Mouse (Mus musculus) C2C12 (cell line): ENCODE data around the gene Vill. TPM values are rescaled to one million over a fixed set of nuclear protein-coding genes. Genes with fewer than 3 reads are reported as not detected.

Experiments
- H3K27me3 ChIP-seq: one replicate; pipeline ENCODE4 v1.6.1; 2011; ENCODE audit not compliant: control insufficient read depth, insufficient read depth, insufficient read length
- H3K36me3 ChIP-seq: one replicate; pipeline ENCODE4 v1.6.1; 2011; ENCODE audit not compliant: control insufficient read depth, insufficient read depth
- H3K4me3 ChIP-seq: one replicate; pipeline ENCODE4 v1.5.1; 2011; ENCODE audit warnings: mild to moderate bottlenecking, control low read depth; ENCODE audit not compliant: poor library complexity, insufficient read depth, severe bottlenecking
- H3K79me2 ChIP-seq: one replicate; pipeline ENCODE4 v1.6.1; 2011; ENCODE audit not compliant: control insufficient read depth, insufficient read depth
- H3K79me3 ChIP-seq: one replicate; pipeline ENCODE4 v1.6.1; 2011; ENCODE audit warnings: low read depth, control low read depth
- H3ac ChIP-seq: one replicate; pipeline ENCODE3; 2011; ENCODE audit warnings: low read depth; ENCODE audit not compliant: control insufficient read depth, insufficient read length
- CEBPB ChIP-seq: IDR thresholded peaks from one replicate; pipeline ENCODE4 v1.6.1; 2011; ENCODE audit warnings: low read depth, mild to moderate bottlenecking, control low read depth, moderate library complexity
- CTCF ChIP-seq: IDR thresholded peaks from one replicate; pipeline ENCODE4 v1.5.1; 2011; ENCODE audit not compliant: control insufficient read depth, insufficient read depth, insufficient read length
- FOSL1 ChIP-seq: IDR thresholded peaks from one replicate; pipeline ENCODE4 v1.8.0; 2011; ENCODE audit warnings: mild to moderate bottlenecking, low read length; ENCODE audit not compliant: poor library complexity, insufficient read depth, severe bottlenecking
- MAX ChIP-seq: IDR thresholded peaks from one replicate; pipeline ENCODE4 v1.6.1; 2011; ENCODE audit warnings: mild to moderate bottlenecking, control low read depth
- MYOD1 ChIP-seq: IDR thresholded peaks from one replicate; pipeline ENCODE4 v1.6.1; 2011; ENCODE audit warnings: low read depth; ENCODE audit not compliant: control insufficient read depth, insufficient read length
- MYOG ChIP-seq: IDR thresholded peaks from one replicate; pipeline ENCODE4 v1.6.1; 2011; ENCODE audit not compliant: control insufficient read depth, insufficient read length; ENCODE audit errors: extremely low read depth
- USF1 ChIP-seq: IDR thresholded peaks from one replicate; pipeline ENCODE4 v1.6.1; 2011; ENCODE audit warnings: low read depth, mild to moderate bottlenecking, control low read depth, moderate library complexity
- polyA plus RNA-seq: library from polyadenylated mRNA; unstranded; fragments of >200 nt; fragmentation: generic; extraction: Trizol; gene quantifications from one replicate; pipeline ENCODE4 v1.2.1, GENCODE M21; 2012; ENCODE audit warnings: missing spikeins

The Vill gene
- polyA plus RNA-seq, 1 experiment, result 0.96 TPM

DNA sequence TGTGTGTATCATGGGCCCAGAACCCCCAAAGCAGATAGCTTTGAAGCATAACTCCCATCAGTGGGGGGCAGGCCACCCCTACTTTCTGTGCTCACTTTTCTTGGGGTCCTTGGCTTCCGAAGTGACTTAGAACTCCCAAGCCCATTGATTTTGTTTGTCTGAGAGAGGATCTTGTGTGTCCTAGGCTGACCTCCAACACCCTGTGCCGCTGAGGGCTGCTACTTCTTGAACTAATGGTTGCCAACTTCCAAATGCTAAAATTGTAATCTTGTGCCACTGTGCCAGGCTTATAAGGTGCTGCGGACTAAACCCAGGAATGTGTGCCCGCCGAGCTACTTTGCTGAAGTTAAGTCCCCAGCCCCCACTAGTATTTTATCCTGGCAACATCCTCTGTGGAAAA, 37.9 kb downstream of the Vill start:
- no peaks in the 10 kb centered on the region for H3K79me3 ChIP-seq
- H3K27me3 ChIP-seq, result no peaks in the 10 kb centered on the region
- H3ac ChIP-seq, result no peak overlapping the region
- TF ChIP-seq MYOD1, result no peak
- TF ChIP-seq FOSL1, result no peak
- TF ChIP-seq CEBPB, result no peak
- TF ChIP-seq MAX, result no peak
- TF ChIP-seq CTCF, result no peak
- no peak for TF ChIP-seq USF1
- TF ChIP-seq MYOG, result no peak
- no peaks in the 10 kb centered on the region for H3K36me3 ChIP-seq
- H3K4me3 ChIP-seq, result no peak overlapping the region
- no peaks in the 10 kb centered on the region for H3K79me2 ChIP-seq

GRCm38 (mm10) chr9:119091581-119092310, 39.2 kb downstream of the Vill start:
- H3K27me3 ChIP-seq, result no peaks in the 10 kb centered on the region
- no peak overlapping the region for H3K4me3 ChIP-seq
- TF ChIP-seq CEBPB, result no peak
- TF ChIP-seq MYOG, result no peak
- no peak for TF ChIP-seq USF1
- no peak for TF ChIP-seq MYOD1
- TF ChIP-seq CTCF, result no peak
- no peak for TF ChIP-seq FOSL1
- no peak for TF ChIP-seq MAX
- H3K79me3 ChIP-seq, result no peaks in the 10 kb centered on the region
- no peak overlapping the region for H3ac ChIP-seq
- H3K79me2 ChIP-seq, result no peaks in the 10 kb centered on the region
- H3K36me3 ChIP-seq, result no peaks in the 10 kb centered on the region

DNA sequence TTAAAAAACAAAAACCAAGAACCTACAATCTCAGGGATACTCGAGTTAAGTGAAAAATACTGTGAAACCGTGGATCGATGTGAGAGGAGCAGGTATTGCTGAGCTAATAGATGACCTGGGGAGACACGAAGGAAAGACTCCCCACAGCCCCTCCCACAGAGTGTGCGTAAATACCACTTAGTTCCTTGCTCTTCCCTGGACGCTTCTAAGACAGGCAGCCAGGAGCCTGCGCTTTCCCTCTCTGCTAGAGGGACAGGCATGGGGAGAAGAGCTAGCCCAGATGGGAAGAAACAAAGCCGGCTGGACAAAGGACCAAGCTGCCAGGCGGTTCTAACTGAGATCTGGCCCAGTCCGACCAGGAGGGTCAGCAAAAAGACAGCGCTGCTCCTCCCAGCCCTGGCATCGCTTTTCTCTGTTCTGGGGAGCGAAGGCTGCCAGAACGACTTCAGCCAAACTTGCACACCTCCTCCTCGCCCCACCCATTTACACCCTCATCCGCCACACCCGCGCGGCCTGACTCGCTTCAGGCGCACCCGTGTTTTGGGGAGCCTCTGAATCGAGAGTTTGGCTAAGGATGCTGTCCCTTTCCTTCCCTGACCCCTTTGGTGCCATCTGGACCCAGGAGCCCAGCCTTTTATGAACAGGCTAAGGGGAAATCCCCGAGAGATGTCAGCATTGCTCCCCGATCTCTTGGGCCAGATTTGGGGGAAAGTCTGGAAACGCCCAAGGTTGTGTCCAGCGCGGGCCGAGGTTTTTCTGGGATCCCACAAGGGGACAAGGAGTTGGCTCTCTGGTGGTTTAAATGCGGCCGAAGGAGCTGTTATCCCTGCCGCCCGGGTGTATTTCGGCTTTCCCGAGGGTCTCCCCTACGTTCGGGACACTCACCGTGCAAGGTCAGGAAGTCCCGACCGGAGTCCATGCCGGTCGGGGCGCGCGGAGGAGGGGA, 40.2 kb downstream of the Vill start:
- Histone ChIP-seq H3K36me3 (no peaks in the 10 kb centered on the region), H3K4me3 (peak overlapping the region; percentile 29), H3K27me3 (no peaks in the 10 kb centered on the region), H3K79me2 (no peaks in the 10 kb centered on the region), H3K79me3 (no peaks in the 10 kb centered on the region), H3ac (peak overlapping the region; percentile 55)
- TF ChIP-seq FOSL1 (no peak), CEBPB (no peak), MYOD1 (no peak), CTCF (no peak), USF1 (no peak), MYOG (no peak), MAX (no peak)

DNA sequence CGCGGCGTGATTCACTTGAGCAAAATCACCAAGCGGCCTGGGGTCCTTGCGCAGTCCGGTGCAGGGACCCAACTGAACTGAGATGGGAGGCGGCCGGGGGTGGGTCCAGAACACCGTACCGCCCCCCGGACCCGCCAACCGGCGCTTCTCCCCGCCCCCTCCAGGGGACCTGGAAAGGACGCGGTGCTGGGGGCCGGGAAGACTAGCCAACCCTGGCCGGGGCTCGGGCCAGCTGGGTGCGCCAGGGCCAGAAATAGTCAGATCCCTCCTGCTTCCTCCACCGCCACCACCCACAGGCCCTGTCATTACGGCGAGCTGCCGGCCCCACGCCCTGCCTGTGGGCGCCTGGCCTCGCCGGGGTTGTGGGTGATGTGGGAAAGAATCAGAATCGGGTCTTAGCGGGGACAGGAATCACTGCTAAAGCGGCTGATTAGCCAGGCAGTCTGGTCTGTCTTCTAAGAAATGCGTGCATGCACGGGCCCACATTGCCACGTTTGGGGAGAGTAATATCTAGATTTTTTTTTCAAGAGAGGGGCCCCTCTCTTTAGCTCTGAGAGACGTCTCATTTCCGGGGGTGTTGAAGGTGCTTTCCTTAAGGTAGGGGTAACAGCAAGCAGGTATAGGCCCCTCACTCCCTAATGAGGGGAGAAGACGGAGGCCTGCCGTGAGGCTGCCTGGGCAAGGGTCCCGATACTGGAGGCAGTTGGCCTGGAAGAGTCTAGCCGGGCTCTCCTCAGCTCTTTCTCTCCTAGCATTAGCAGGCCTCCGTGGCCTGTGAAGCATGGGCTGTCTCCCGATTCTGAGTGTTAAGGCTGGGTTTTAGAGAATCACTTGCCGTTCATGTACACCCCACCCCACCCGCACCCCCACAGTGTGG, 41.1 kb downstream of the Vill start, which contains the start of gene Plcd1:
Plcd1 (minus strand) TSS at position 84 of the 877 bp plus-strand sequence.
- no peak for TF ChIP-seq USF1
- H3K36me3 ChIP-seq, result no peaks in the 10 kb centered on the region
- peak within 1 kb of the TSS; percentile 55 for H3ac ChIP-seq
- no peaks in the 10 kb centered on the region for H3K79me3 ChIP-seq
- H3K4me3 ChIP-seq, result peak within 1 kb of the TSS; percentile 29
- no peaks in the 10 kb centered on the region for H3K27me3 ChIP-seq
- H3K79me2 ChIP-seq, result no peaks in the 10 kb centered on the region

GRCm38 (mm10) chr9:119094462-119095109, 42.0 kb downstream of the Vill start:
- H3K79me2 ChIP-seq, result no peaks in the 10 kb centered on the region
- no peak overlapping the region for H3ac ChIP-seq
- H3K79me3 ChIP-seq, result no peaks in the 10 kb centered on the region
- H3K27me3 ChIP-seq, result no peaks in the 10 kb centered on the region
- TF ChIP-seq CEBPB, result no peak
- no peak for TF ChIP-seq MYOG
- no peak for TF ChIP-seq MYOD1
- no peak for TF ChIP-seq MAX
- no peak for TF ChIP-seq CTCF
- TF ChIP-seq USF1, result no peak
- TF ChIP-seq FOSL1, result no peak
- no peak overlapping the region for H3K4me3 ChIP-seq
- H3K36me3 ChIP-seq, result no peaks in the 10 kb centered on the region
